Mouse (Mus musculus) lung, postnatal 0 days (tissue): Measurements from ENCODE around the gene Xpo4.

Experiments used
- CTCF ChIP-seq: IDR thresholded peaks from 2 replicates; pipeline ENCODE4 v1.5.1; 2016; ENCODE audit warnings: antibody characterized with exemption, mild to moderate bottlenecking
- EP300 ChIP-seq: IDR thresholded peaks from 2 replicates; pipeline ENCODE4 v1.6.1; 2016; ENCODE audit warnings: antibody characterized with exemption, mild to moderate bottlenecking, control low read depth

DNA sequence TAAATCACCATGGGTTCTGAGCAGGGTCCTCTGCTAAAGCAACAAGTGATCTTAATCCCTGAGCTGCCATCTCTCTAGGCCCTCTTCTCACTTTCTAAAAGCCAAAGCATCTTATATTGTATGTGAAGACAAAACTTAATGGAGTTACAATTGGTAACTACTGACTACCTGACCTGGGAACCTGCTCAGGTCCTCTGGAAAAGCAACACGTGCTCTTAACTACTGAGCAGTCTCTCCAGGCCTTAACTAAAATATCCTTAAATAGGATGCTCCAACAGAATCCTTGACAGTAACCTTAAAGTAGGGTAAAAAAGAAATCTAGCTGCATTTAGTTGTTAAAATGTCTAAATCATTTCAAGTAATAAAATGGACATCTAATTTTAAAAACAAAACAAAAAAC, 1.6 kb downstream of the Xpo4 start:
- TF ChIP-seq CTCF = no peak
- TF ChIP-seq EP300 = no peak
